ENCODE assay signal across 8 mouse cellular contexts in genomic region chr5:124006891-124007491, GRCm38 (mm10). TPM values are rescaled to one million over a fixed set of nuclear protein-coding genes. Genes with fewer than 3 reads are reported as not detected.
DNase-seq lines count a peak whose midpoint lies in the region; ATAC-seq and TF ChIP-seq lines count a peak whose summit lies in the region.

No protein-coding gene starts in this region.

- no peak for TF ChIP-seq CTCF in embryonic fibroblast, embryonic 13.5 days (IDR thresholded peaks at IDR 0.05; ENCODE audit: borderline replicate concordance, insufficient read depth, low read length)
- no peak for TF ChIP-seq CTCF in lung, postnatal 0 days (IDR thresholded peaks at IDR 0.05)

- H3K4me1 ChIP-seq in embryonic fibroblast, embryonic 13.5 days (ENCODE audit: control insufficient read depth, insufficient read depth, low read length), result peaks cover 11% of the 10 kb centered on the region
- peaks cover 18% of the 10 kb centered on the region for H3K4me1 ChIP-seq in limb, embryonic 10.5 days
- peaks cover 11% of the 10 kb centered on the region; the same call in 1 of the 2 replicates for H3K4me1 ChIP-seq in lung, postnatal 0 days (ENCODE audit: insufficient read depth, low read depth, low read length)

- H3K79me2 ChIP-seq in myocyte (ENCODE audit: control insufficient read depth, insufficient read depth), result peaks cover 2% of the 10 kb centered on the region

- H3K36me3 ChIP-seq in myocyte (ENCODE audit: control insufficient read depth, insufficient read depth), result peaks cover 10% of the 10 kb centered on the region
- peaks cover 80% of the 10 kb centered on the region for H3K36me3 ChIP-seq in limb, embryonic 10.5 days
- peaks cover 43% of the 10 kb centered on the region for H3K36me3 ChIP-seq in lung, postnatal 0 days (ENCODE audit: insufficient read depth, low read length)

- H3K9me3 ChIP-seq in limb, embryonic 10.5 days (replicated peaks), result no peaks in the 10 kb centered on the region
- H3K9me3 ChIP-seq in lung, postnatal 0 days (ENCODE audit: low read length), result no peaks in the 10 kb centered on the region

- WGBS in limb, embryonic 10.5 days, result 92% methylated on average over 17 of the region's 17 CpGs
- WGBS in lung, postnatal 0 days, result 84% methylated on average over 17 of the region's 17 CpGs

- ATAC-seq in lung, postnatal 0 days, result no peak

- H3K4me3 ChIP-seq in embryonic fibroblast, embryonic 13.5 days (ENCODE audit: insufficient read depth, low read length), result no peak overlapping the region
- H3K4me3 ChIP-seq in myocyte, result no peak overlapping the region
- H3K4me3 ChIP-seq in limb, embryonic 10.5 days, result no peak overlapping the region
- no peak overlapping the region for H3K4me3 ChIP-seq in lung, postnatal 0 days (ENCODE audit: low read depth, low read length)

- peak overlapping the region; percentile 60 for H3K27ac ChIP-seq in embryonic fibroblast, embryonic 13.5 days (ENCODE audit: insufficient read depth, low read length)
- H3K27ac ChIP-seq in limb, embryonic 10.5 days, result no peak overlapping the region; the same call in 1 of the 2 replicates
- no peak overlapping the region for H3K27ac ChIP-seq in lung, postnatal 0 days (ENCODE audit: low read length)

- H3ac ChIP-seq in myocyte (ENCODE audit: control insufficient read depth, insufficient read length), result no peak overlapping the region

- intact Hi-C loops in left cerebral cortex, postnatal 4 days (cut with DNase I), result no loop called here
- intact Hi-C loops in left cerebral cortex, postnatal 36 days (cut with DNase I), result no loop called here

- no peaks in the 10 kb centered on the region for H3K27me3 ChIP-seq in myocyte (ENCODE audit: control insufficient read depth, insufficient read depth, insufficient read length)
- H3K27me3 ChIP-seq in limb, embryonic 10.5 days (ENCODE audit: low read depth, poor library complexity, severe bottlenecking), result no peaks in the 10 kb centered on the region
- no peaks in the 10 kb centered on the region for H3K27me3 ChIP-seq in lung, postnatal 0 days (replicated peaks; ENCODE audit: insufficient read depth, low read length)

- TF ChIP-seq EP300 in lung, postnatal 0 days (IDR thresholded peaks at IDR 0.05), result no peak

- TF ChIP-seq POLR2A in embryonic fibroblast, embryonic 13.5 days (IDR thresholded peaks at IDR 0.05; ENCODE audit: low read depth, low read length), result no peak
- no peak for TF ChIP-seq POLR2A in myocyte (IDR thresholded peaks at IDR 0.05; ENCODE audit: insufficient read length, low read depth)

- H3K9ac ChIP-seq in lung, postnatal 0 days (replicated peaks; ENCODE audit: low read depth), result no peak overlapping the region

- DNase-seq in left cerebral cortex, postnatal 4 days, result peak; percentile 83
- DNase-seq in left cerebral cortex, postnatal 36 days (ENCODE audit: low spot score in 2 of 2), result no peak
- peak; percentile 98 for DNase-seq in adrenal gland, adult 8-10 months
- no peak for DNase-seq in limb, embryonic 10.5 days (ENCODE audit: low spot score)
- DNase-seq in left cerebral cortex, adult 8-10 months (ENCODE audit: low spot score in 2 of 2), result no peak
- no peak for DNase-seq in lung, postnatal 0 days (ENCODE audit: low spot score)

- peak overlapping the region; percentile 26 for H3K4me2 ChIP-seq in myocyte (ENCODE audit: low read depth)
- H3K4me2 ChIP-seq in lung, postnatal 0 days (replicated peaks; ENCODE audit: low read depth, low read length), result no peak overlapping the region

TF ChIP-seq in myocyte, 11 proteins besides CTCF, POLR2A, EP300 and RAD21:
- no peak for TF ChIP-seq CEBPB (IDR thresholded peaks at IDR 0.05; ENCODE audit: insufficient read depth, poor library complexity, severe bottlenecking)
- TF ChIP-seq MAX (IDR thresholded peaks at IDR 0.05; ENCODE audit: low read depth), result no peak
- TF ChIP-seq TCF12 (IDR thresholded peaks at IDR 0.05; ENCODE audit: insufficient read depth, poor library complexity, severe bottlenecking), result no peak
- no peak for TF ChIP-seq TCF3 (IDR thresholded peaks at IDR 0.05; ENCODE audit: insufficient read length, low read depth)
- TF ChIP-seq POLR2AphosphoS2 (IDR thresholded peaks at IDR 0.05; ENCODE audit: insufficient read length, low read depth), result no peak
- no peak for TF ChIP-seq USF1 (IDR thresholded peaks at IDR 0.05; ENCODE audit: low read depth)
- TF ChIP-seq SRF (IDR thresholded peaks at IDR 0.05; ENCODE audit: control insufficient read depth, insufficient read length, low read depth), result peak; percentile 3
- peak in 2 of 3 experiments; percentile 24 to 63 for TF ChIP-seq MYOD1 (IDR thresholded peaks at IDR 0.05; ENCODE audit: control insufficient read depth in 1 of 3, insufficient read length in 2 of 3, low read depth in 2 of 3)
- no peak for TF ChIP-seq E2F4 (IDR thresholded peaks at IDR 0.05; ENCODE audit: insufficient read depth)
- peak in 2 of 3 experiments; percentile 12 to 73 for TF ChIP-seq MYOG (IDR thresholded peaks at IDR 0.05; ENCODE audit: control insufficient read depth in 1 of 3, insufficient read depth in 1 of 3, insufficient read length in 2 of 3, low read depth in 2 of 3)
- TF ChIP-seq REST (IDR thresholded peaks at IDR 0.05; ENCODE audit: insufficient read depth, insufficient read length), result no peak

RNA-seq across cellular contexts. Expression of gene Vps37b, which starts 25.1 kb away (rescaled TPM):
- total RNA-seq in left cerebral cortex, postnatal 4 days (2021), result 10 to 100 TPM; 46.2 to 49.9 TPM
- 10 to 100 TPM; 45.8 to 51.0 TPM for total RNA-seq in left cerebral cortex, postnatal 36 days (2021)
- 100 to 1,000 TPM in 1 of 4 experiments, 10 to 100 TPM in 3; 76.1 to 101 (median 91.9) TPM for total RNA-seq in adrenal gland, adult 8-10 months (2022)
- polyA plus RNA-seq in embryonic fibroblast, embryonic 13.5 days (2011; ENCODE audit: insufficient read length, low read depth, missing spikeins), result 12.6 and 13.1 TPM in 2 replicates
- 18.7 TPM for polyA plus RNA-seq in myocyte (2012; fragmentation: generic; extraction: Trizol)
- polyA plus RNA-seq in limb, embryonic 10.5 days (2016; fragmentation: Nextera tagmentation; extraction: Ambion mirVana), result 40.5 and 42.6 TPM in 2 replicates
- 10 to 100 TPM; 35.5 to 47.5 (median 42.3) TPM for total RNA-seq in left cerebral cortex, adult 8-10 months (2022)
- polyA plus RNA-seq in lung, postnatal 0 days (2015; fragmentation: Nextera tagmentation; extraction: Ambion mirVana), result 28.5 and 31.0 TPM in 2 replicates

RNA-seq across cellular contexts. Expression of gene Hip1r, which starts 33.6 kb away (rescaled TPM):
- 10 to 100 TPM; 83.2 to 84.8 TPM for total RNA-seq in left cerebral cortex, postnatal 4 days (2021)
- 10 to 100 TPM; 70.3 to 77.3 TPM for total RNA-seq in left cerebral cortex, postnatal 36 days (2021)
- total RNA-seq in adrenal gland, adult 8-10 months (2022), result 10 to 100 TPM; 13.2 to 29.8 (median 22.8) TPM
- 5.9 and 6.2 TPM in 2 replicates for polyA plus RNA-seq in embryonic fibroblast, embryonic 13.5 days (2011; ENCODE audit: insufficient read length, low read depth, missing spikeins)
- polyA plus RNA-seq in myocyte (2012; fragmentation: generic; extraction: Trizol), result 10.5 TPM
- 7.1 and 8.3 TPM in 2 replicates for polyA plus RNA-seq in limb, embryonic 10.5 days (2016; fragmentation: Nextera tagmentation; extraction: Ambion mirVana)
- total RNA-seq in left cerebral cortex, adult 8-10 months (2022), result 10 to 100 TPM; 59.9 to 72.4 (median 63.5) TPM
- polyA plus RNA-seq in lung, postnatal 0 days (2015; fragmentation: Nextera tagmentation; extraction: Ambion mirVana), result 20.0 and 22.7 TPM in 2 replicates

Comparison
In these comparisons a context has a peak if more than half of its experiments do, and no peak if none do; other contexts are left out.
1. DNase-seq: peak in left cerebral cortex, postnatal 4 days (single experiment) and adrenal gland, adult 8-10 months (single experiment); none in left cerebral cortex, postnatal 36 days (0 of 2), limb, embryonic 10.5 days (single experiment), left cerebral cortex, adult 8-10 months (0 of 2) and lung, postnatal 0 days (single experiment).